Comparison of ENCODE assay signal across 16 mouse cellular contexts in genomic region chr1:43547644-43548043, GRCm38 (mm10).
DNase-seq lines count a peak whose midpoint lies in the region; ATAC-seq and TF ChIP-seq lines count a peak whose summit lies in the region.
"Had no signal": no experiment of that assay in that cellular context is flagged by ENCODE, and none has a peak within 500 bp of the region (broad histone marks: within the 10 kb centered on the region; RNA-seq: fewer than 3 reads in every experiment).

No protein-coding gene starts in this region.

- peaks cover 2% of the 10 kb centered on the region; the same call in 1 of the 2 replicates for H3K4me1 ChIP-seq in stomach, embryonic 15.5 days
- H3K4me1 ChIP-seq in stomach, postnatal 0 days (replicated peaks; ENCODE audit: control insufficient read depth, insufficient read depth), result no peaks in the 10 kb centered on the region
- peaks cover 52% of the 10 kb centered on the region for H3K4me1 ChIP-seq in liver, embryonic 13.5 days (replicated peaks)
- H3K4me1 ChIP-seq: lung, embryonic 15.5 days had no signal

- H3K27me3 ChIP-seq in stomach, embryonic 15.5 days (replicated peaks), result no peaks in the 10 kb centered on the region
- no peaks in the 10 kb centered on the region for H3K27me3 ChIP-seq in stomach, postnatal 0 days (ENCODE audit: control insufficient read depth, insufficient read depth, low read length)
- no peaks in the 10 kb centered on the region for H3K27me3 ChIP-seq in liver, embryonic 13.5 days
- H3K27me3 ChIP-seq: limb, embryonic 13.5 days; lung, embryonic 15.5 days had no signal

- no peak overlapping the region for H3K9ac ChIP-seq in stomach, embryonic 15.5 days
- H3K9ac ChIP-seq in stomach, postnatal 0 days (ENCODE audit: low read length), result no peak overlapping the region
- peak overlapping the region; percentile 50; the same call in 1 of the 2 replicates for H3K9ac ChIP-seq in liver, embryonic 13.5 days
- H3K9ac ChIP-seq: limb, embryonic 13.5 days; lung, embryonic 15.5 days had no signal

- TF ChIP-seq EP300 in stomach, postnatal 0 days (optimal IDR thresholded peaks at IDR 0.05), result no peak

- H3K4me3 ChIP-seq in stomach, embryonic 15.5 days (replicated peaks), result no peak overlapping the region
- no peak overlapping the region for H3K4me3 ChIP-seq in stomach, postnatal 0 days (ENCODE audit: low read depth, low read length)
- H3K4me3 ChIP-seq in liver, embryonic 13.5 days (replicated peaks), result 0 out of 2 replicates have a peak overlapping the region, but pooled peaks have one; percentile 15
- H3K4me3 ChIP-seq: limb, embryonic 13.5 days; lung, embryonic 15.5 days; myocyte had no signal

- no peak overlapping the region for H3K4me2 ChIP-seq in stomach, embryonic 15.5 days
- H3K4me2 ChIP-seq in stomach, postnatal 0 days (replicated peaks; ENCODE audit: low read depth), result no peak overlapping the region
- H3K4me2 ChIP-seq in liver, embryonic 13.5 days, result peak overlapping the region; percentile 55
- H3K4me2 ChIP-seq: limb, embryonic 13.5 days; lung, embryonic 15.5 days had no signal

- DNase-seq in stomach, postnatal 0 days (ENCODE audit: low spot score), result no peak
- peak; percentile 59 for DNase-seq in liver, embryonic 13.5 days
- DNase-seq in cerebellum, adult 11 months, result no peak
- DNase-seq in thymus, postnatal 0 days (ENCODE audit: low spot score), result no peak
- no peak for DNase-seq in gastrocnemius, postnatal 25 days
- DNase-seq: adrenal gland, postnatal 25 days; cerebellum, adult 8-10 months; midbrain, embryonic 14.5 days had no signal

- TF ChIP-seq CTCF in stomach, postnatal 0 days (IDR thresholded peaks at IDR 0.05; ENCODE audit: low read depth), result no peak

- WGBS in stomach, embryonic 15.5 days, result 78% methylated on average over 2 of the region's 2 CpGs
- 85% methylated on average over 2 of the region's 2 CpGs for WGBS in stomach, postnatal 0 days
- 12% methylated on average over 2 of the region's 2 CpGs for WGBS in liver, embryonic 13.5 days (ENCODE audit: insufficient replicate concordance)

- no peak overlapping the region for H3K27ac ChIP-seq in stomach, embryonic 15.5 days
- no peak overlapping the region for H3K27ac ChIP-seq in stomach, postnatal 0 days (replicated peaks)
- H3K27ac ChIP-seq in liver, embryonic 13.5 days, result peak overlapping the region; percentile 76
- H3K27ac ChIP-seq: hindbrain, postnatal 0 days; limb, embryonic 13.5 days; lung, embryonic 15.5 days; macrophage had no signal

- ATAC-seq in stomach, embryonic 15.5 days (ENCODE audit: insufficient read depth, low FRiP score, low read depth), result peak; percentile 49; the same call in 1 of the 2 replicates
- ATAC-seq in stomach, postnatal 0 days (ENCODE audit: low FRiP score, low TSS enrichment), result no peak
- ATAC-seq in common myeloid progenitor, adult 5-6 weeks (replicated peaks; ENCODE audit: low read depth, poor library complexity, severe bottlenecking), result peak; percentile 78
- peak; percentile 92 for ATAC-seq in liver, embryonic 13.5 days (ENCODE audit: low read depth)
- ATAC-seq: hindbrain, postnatal 0 days; intestine, postnatal 0 days had no signal

- no peaks in the 10 kb centered on the region for H3K36me3 ChIP-seq in stomach, embryonic 15.5 days
- H3K36me3 ChIP-seq in stomach, postnatal 0 days (ENCODE audit: control insufficient read depth, insufficient read depth, low read length), result no peaks in the 10 kb centered on the region
- H3K36me3 ChIP-seq in liver, embryonic 13.5 days, result no peaks in the 10 kb centered on the region
- H3K36me3 ChIP-seq: lung, embryonic 15.5 days had no signal

- no peaks in the 10 kb centered on the region for H3K9me3 ChIP-seq in stomach, embryonic 15.5 days
- no peaks in the 10 kb centered on the region for H3K9me3 ChIP-seq in stomach, postnatal 0 days (ENCODE audit: control insufficient read depth, low read length)
- no peaks in the 10 kb centered on the region for H3K9me3 ChIP-seq in liver, embryonic 13.5 days (replicated peaks)
- H3K9me3 ChIP-seq: limb, embryonic 13.5 days; lung, embryonic 15.5 days had no signal
